Mouse (Mus musculus) cerebellum, adult 2 months (tissue): ENCODE data around the gene 5730596B20Rik. TPM values are rescaled to one million over a fixed set of nuclear protein-coding genes. Genes with fewer than 3 reads are reported as not detected.

ENCODE experiments used
- DNase-seq, 2 experiments: peaks; one replicate each; pipeline ENCODE4 v3.0.0; 2021
- H3K27ac ChIP-seq: fragments of 200-500 bp; 2 replicates; pipeline ENCODE4 v1.5.1; 2012; ENCODE audit warnings: low read length, control low read depth, inconsistent platforms; ENCODE audit not compliant: insufficient read depth
- H3K27me3 ChIP-seq: fragments of 200-500 bp; 2 replicates; pipeline ENCODE4 v1.6.1; 2012; ENCODE audit warnings: inconsistent platforms, mild to moderate bottlenecking, low read length, moderate library complexity; ENCODE audit not compliant: control insufficient read depth, insufficient read depth
- H3K4me1 ChIP-seq: fragments of 200-500 bp; 2 replicates; pipeline ENCODE4 v1.6.1; 2011; ENCODE audit warnings: low read length; ENCODE audit not compliant: control insufficient read depth, insufficient read depth
- H3K4me3 ChIP-seq: fragments of 200-500 bp; replicated peaks from 2 replicates; pipeline ENCODE3; 2011; ENCODE audit warnings: mild to moderate bottlenecking, low read depth, low read length, control low read depth; ENCODE audit not compliant: insufficient read depth
- CTCF ChIP-seq: fragments of 200-500 bp; IDR thresholded peaks from 2 replicates; pipeline ENCODE4 v1.5.1; 2011; ENCODE audit warnings: low read depth, mild to moderate bottlenecking, control low read depth, low read length, moderate library complexity, borderline replicate concordance; ENCODE audit not compliant: insufficient read depth
- POLR2A ChIP-seq: fragments of 200-500 bp; IDR thresholded peaks from 2 replicates; pipeline ENCODE4 v1.6.1; 2011; ENCODE audit warnings: low read length, control low read depth, borderline replicate concordance; ENCODE audit not compliant: insufficient read depth
- WGBS: fragments of 180-500 bp; shearing (Covaris S2); methylation state at CpG from one replicate; pipeline ENCODE4 v1.1.7; 2018; 5-methylcytosine and 5-hydroxymethylcytosine counted together
- polyA plus RNA-seq: library from polyadenylated mRNA; depleted of rRNA; stranded (reverse); fragments of >200 nt; gene quantifications from 2 replicates; pipeline ENCODE4 v1.2.3, GENCODE M21; 2012

5730596B20Rik gene
- polyA plus RNA-seq, 1 experiment: 0.18 TPM

- H3K27me3 ChIP-seq: peaks cover 10% of the 10 kb centered on the region; the same call in 1 of the 2 replicates
- under 1% methylated on average over 41 of the region's 41 CpGs for WGBS
- no peak overlapping the region for H3K27ac ChIP-seq
- TF ChIP-seq POLR2A (no peak), CTCF (no peak)
- no peak for DNase-seq
- no peak overlapping the region for H3K4me3 ChIP-seq
- no peaks in the 10 kb centered on the region for H3K4me1 ChIP-seq
These were observed 2.1 kb upstream of the 5730596B20Rik start for GRCm38 (mm10) chr6:52174968-52175751.

GRCm38 (mm10) chr6:52175864-52176263 is 1.4 kb upstream of the 5730596B20Rik start:
- H3K4me3 ChIP-seq: no peak overlapping the region

GRCm38 (mm10) chr6:52176391-52176790 is 907 bp upstream of the 5730596B20Rik start:
- DNase-seq: no peak
- WGBS: 3% methylated on average over 6 of the region's 6 CpGs
- TF ChIP-seq CTCF (no peak), POLR2A (no peak)
- H3K27me3 ChIP-seq: peaks cover 9% of the 10 kb centered on the region; the same call in 1 of the 2 replicates
- no peak overlapping the region for H3K4me3 ChIP-seq
- no peak overlapping the region for H3K27ac ChIP-seq
- H3K4me1 ChIP-seq: no peaks in the 10 kb centered on the region

More at GRCm38 (mm10) chr6:52175864-52176263, 1.4 kb upstream of the 5730596B20Rik start:
- H3K4me1 ChIP-seq: no peaks in the 10 kb centered on the region
- TF ChIP-seq POLR2A (no peak), CTCF (no peak)
- H3K27me3 ChIP-seq: peaks cover 11% of the 10 kb centered on the region; the same call in 1 of the 2 replicates
- WGBS: under 1% methylated on average over 16 of the region's 35 CpGs
- H3K27ac ChIP-seq: no peak overlapping the region
- DNase-seq: no peak

- H3K27me3 ChIP-seq: peaks cover 3% of the 10 kb centered on the region; the same call in 1 of the 2 replicates
- WGBS: 2% methylated on average over 9 of the region's 9 CpGs
- no peak for DNase-seq
- H3K27ac ChIP-seq: no peak overlapping the region
- H3K4me3 ChIP-seq: no peak overlapping the region
- no peaks in the 10 kb centered on the region for H3K4me1 ChIP-seq
- TF ChIP-seq CTCF (no peak), POLR2A (no peak)
These were observed 508 bp downstream of the 5730596B20Rik start for GRCm38 (mm10) chr6:52177806-52178205.

- H3K4me1 ChIP-seq: no peaks in the 10 kb centered on the region
These were observed 1.8 kb downstream of the 5730596B20Rik start for GRCm38 (mm10) chr6:52178918-52179665.

GRCm38 (mm10) chr6:52179690-52180089 is 2.4 kb downstream of the 5730596B20Rik start:
- H3K27me3 ChIP-seq: peaks cover 4% of the 10 kb centered on the region; the same call in 1 of the 2 replicates
- no peak for DNase-seq
- WGBS: 2% methylated on average over 10 of the region's 10 CpGs
- no peak overlapping the region for H3K27ac ChIP-seq
- TF ChIP-seq POLR2A: no peak
- no peak for TF ChIP-seq CTCF
- H3K4me1 ChIP-seq: no peaks in the 10 kb centered on the region
- no peak overlapping the region for H3K4me3 ChIP-seq

More at GRCm38 (mm10) chr6:52178918-52179665, 1.8 kb downstream of the 5730596B20Rik start:
- TF ChIP-seq POLR2A (no peak), CTCF (no peak)
- H3K27ac ChIP-seq: no peak overlapping the region
- H3K4me3 ChIP-seq: no peak overlapping the region
- H3K27me3 ChIP-seq: peaks cover 3% of the 10 kb centered on the region; the same call in 1 of the 2 replicates
- WGBS: 3% methylated on average over 4 of the region's 4 CpGs
- no peak for DNase-seq

GRCm38 (mm10) chr6:52180213-52180710 is 3.0 kb downstream of the 5730596B20Rik start:
- H3K27me3 ChIP-seq: peaks cover 6% of the 10 kb centered on the region; the same call in 1 of the 2 replicates
- 4% methylated on average over 11 of the region's 11 CpGs for WGBS
- no peak overlapping the region for H3K27ac ChIP-seq
- DNase-seq: no peak
- H3K4me3 ChIP-seq: no peak overlapping the region
- H3K4me1 ChIP-seq: no peaks in the 10 kb centered on the region
- TF ChIP-seq POLR2A: no peak
- TF ChIP-seq CTCF: no peak

- no peak overlapping the region for H3K4me3 ChIP-seq
- no peak overlapping the region for H3K27ac ChIP-seq
- WGBS: 9% methylated on average over 3 of the region's 3 CpGs
- peaks cover 9% of the 10 kb centered on the region; the same call in 1 of the 2 replicates for H3K27me3 ChIP-seq
- no peak for DNase-seq
- H3K4me1 ChIP-seq: no peaks in the 10 kb centered on the region
- TF ChIP-seq POLR2A (no peak), CTCF (no peak)
These were observed 3.4 kb downstream of the 5730596B20Rik start for GRCm38 (mm10) chr6:52180726-52181125.
